Mouse (Mus musculus) inflammation-experienced regulatory T-cells (primary cell): Measurements from ENCODE around the gene Hist2h3b. TPM values are rescaled to one million over a fixed set of nuclear protein-coding genes. Genes with fewer than 3 reads are reported as not detected.

Experiments
- polyA plus RNA-seq, 2 experiments: library from polyadenylated mRNA; unstranded; fragments of 100-300 nt; shearing (Covaris generic); gene quantifications; one replicate each; pipeline ENCODE4 v1.2.1; 2017

Gene Hist2h3b
- 10 to 100 TPM in 1 of 2 experiments, 1 to 10 TPM in 1; 8.0 to 10.3 TPM for polyA plus RNA-seq

GRCm38 (mm10) chr3:96268051-96268775 lies at the start of gene Hist2h3b:
Hist2h3b (plus strand) TSS chr3:96268654.

DNA sequence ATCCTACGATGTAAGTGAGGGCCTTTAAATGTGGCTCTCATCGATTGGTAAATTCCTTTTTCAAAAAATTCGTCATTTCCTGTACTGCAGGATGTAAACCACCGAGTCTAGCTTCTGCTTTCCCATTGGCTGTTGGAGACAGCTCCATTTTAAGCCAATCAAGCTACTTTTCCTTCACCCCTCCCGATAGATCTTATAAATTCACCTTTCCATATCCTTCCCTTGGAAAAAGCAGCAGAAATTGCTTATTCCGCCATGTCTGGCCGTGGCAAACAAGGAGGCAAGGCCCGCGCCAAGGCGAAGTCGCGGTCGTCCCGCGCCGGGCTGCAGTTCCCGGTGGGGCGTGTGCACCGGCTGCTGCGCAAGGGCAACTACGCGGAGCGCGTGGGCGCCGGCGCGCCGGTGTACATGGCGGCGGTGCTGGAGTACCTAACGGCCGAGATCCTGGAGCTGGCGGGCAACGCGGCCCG lies 48.8 kb upstream of the Hist2h3b start, which contains the start of the genes Bola1 and Hist2h2ab:
Gene Bola1 (minus strand): TSS at position 49 of the 470 bp plus-strand sequence.
Gene Hist2h2ab (plus strand): TSS at position 205 of the 470 bp plus-strand sequence.

GRCm38 (mm10) chr3:96220765-96221639 lies 47.5 kb upstream of the Hist2h3b start, which contains the start of the genes Hist2h2ac and Hist2h2be:
Hist2h2ac (minus strand) TSS chr3:96220880.
Hist2h2be (plus strand) TSS chr3:96221119.

GRCm38 (mm10) chr3:96238954-96239793 lies 29.3 kb upstream of the Hist2h3b start, which contains the start of gene Hist2h3c2:
Hist2h3c2 (minus strand) TSS chr3:96239127.

GRCm38 (mm10) chr3:96239949-96240798 lies 28.3 kb upstream of the Hist2h3b start, which contains the start of gene Hist2h2aa2:
Hist2h2aa2 (minus strand) TSS chr3:96240276.

DNA sequence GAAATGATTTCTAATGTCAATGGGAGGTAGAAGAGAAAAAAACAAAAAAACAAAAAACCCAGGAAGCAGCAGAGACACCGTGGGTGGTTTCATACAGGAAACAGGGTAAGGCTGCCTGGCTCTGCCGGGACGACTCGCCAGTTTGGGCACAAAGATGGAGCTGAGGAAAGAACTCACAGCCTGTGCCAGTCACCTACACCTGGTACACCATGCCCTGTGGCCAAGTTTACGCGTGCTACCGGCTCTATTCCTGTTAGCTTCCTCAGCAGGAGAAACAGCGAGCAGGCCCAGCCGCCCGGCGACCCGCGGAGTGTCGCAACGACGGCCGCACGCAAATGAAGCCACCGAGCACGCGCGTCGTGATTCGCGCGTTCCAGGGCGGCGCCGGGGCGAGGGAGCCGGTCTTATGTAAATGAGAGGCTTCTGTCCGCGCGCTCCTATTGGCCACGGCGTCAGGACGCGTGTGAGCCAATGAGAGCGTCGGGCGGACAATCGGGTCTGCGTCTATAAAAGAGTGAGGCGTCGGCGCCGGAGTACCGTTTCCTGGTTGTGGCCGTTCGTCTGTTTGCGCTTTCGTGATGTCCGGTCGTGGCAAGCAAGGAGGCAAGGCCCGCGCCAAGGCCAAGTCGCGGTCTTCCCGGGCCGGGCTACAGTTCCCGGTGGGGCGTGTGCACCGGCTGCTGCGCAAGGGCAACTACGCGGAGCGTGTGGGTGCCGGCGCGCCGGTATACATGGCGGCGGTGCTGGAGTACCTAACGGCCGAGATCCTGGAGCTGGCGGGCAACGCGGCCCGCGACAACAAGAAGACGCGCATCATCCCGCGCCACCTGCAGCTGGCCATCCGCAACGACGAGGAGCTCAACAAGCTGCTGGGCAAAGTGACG lies 23.2 kb upstream of the Hist2h3b start, which contains the start of gene Hist2h2aa1:
Gene Hist2h2aa1 (plus strand): TSS at position 495 of the 884 bp plus-strand sequence.

DNA sequence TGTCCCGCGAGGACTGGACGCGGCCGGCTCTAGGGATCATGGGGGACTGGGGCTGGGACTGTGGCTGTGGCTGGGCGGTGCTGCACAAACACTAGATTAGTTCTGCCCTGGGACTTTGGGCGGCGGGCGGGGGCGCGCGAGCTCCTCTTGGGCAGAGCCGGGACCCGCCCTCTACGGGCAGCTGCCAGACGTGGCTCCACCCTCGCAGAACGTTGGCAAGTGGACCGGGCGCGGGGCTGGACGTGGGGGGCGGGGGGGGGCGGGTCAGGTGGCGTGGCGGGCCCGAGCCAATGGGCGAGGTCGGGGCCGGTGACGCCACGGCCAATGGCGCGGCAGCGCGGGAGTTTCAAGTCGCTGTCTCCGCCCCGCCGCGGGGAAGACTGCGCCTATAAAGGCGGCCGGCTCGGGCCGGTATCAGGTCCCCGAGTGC lies 22.0 kb upstream of the Hist2h3b start, which contains the start of gene Hist2h3c1:
Gene Hist2h3c1 (plus strand): TSS at position 259 of the 430 bp plus-strand sequence.

GRCm38 (mm10) chr3:96262979-96263550 lies 5.4 kb upstream of the Hist2h3b start, which contains the start of gene Hist2h4:
Hist2h4 (minus strand) TSS chr3:96263311.

GRCm38 (mm10) chr3:96269511-96270474 lies 1.3 kb downstream of the Hist2h3b start, which contains the start of gene Hist2h2bb:
Hist2h2bb (plus strand) TSS chr3:96269752.

GRCm38 (mm10) chr3:96293787-96294186 lies 25.3 kb downstream of the Hist2h3b start, which contains the start of gene Fcgr1:
Fcgr1 (minus strand) TSS chr3:96293969.

Other genes starting within 250 kb of the Hist2h3b start
- 10 to 100 TPM; 22.0 to 26.8 TPM for gene Vps45, start 210.2 kb upstream of the Hist2h3b start, polyA plus RNA-seq
- gene Otud7b, start 164.1 kb upstream of the Hist2h3b start, polyA plus RNA-seq: 10 to 100 TPM; 16.6 to 20.0 TPM
- 1 to 10 TPM in 1 of 2 experiments, under 1 TPM in 1; 0.95 to 3.8 TPM for gene Mtmr11, start 106.7 kb upstream of the Hist2h3b start, polyA plus RNA-seq
- gene Sf3b4, start 96.3 kb upstream of the Hist2h3b start, polyA plus RNA-seq: 100 to 1,000 TPM; 127 to 153 TPM
- gene Sv2a, start 87.5 kb upstream of the Hist2h3b start, polyA plus RNA-seq: 1 to 10 TPM; 2.4 to 2.7 TPM
- 10 to 100 TPM; 23.2 to 32.3 TPM for gene Bola1, start 48.9 kb upstream of the Hist2h3b start, polyA plus RNA-seq
- gene Hist2h2ab, start 48.8 kb upstream of the Hist2h3b start, polyA plus RNA-seq: 1 to 10 TPM in 1 of 2 experiments, under 1 TPM in 1; 0.87 to 3.8 TPM
- 10 to 100 TPM in 1 of 2 experiments, 1 to 10 TPM in 1; 8.1 to 16.9 TPM for gene Hist2h2ac, start 47.8 kb upstream of the Hist2h3b start, polyA plus RNA-seq
- gene Hist2h2be, start 47.5 kb upstream of the Hist2h3b start, polyA plus RNA-seq: 1 to 10 TPM; 4.7 to 5.5 TPM
- 1 to 10 TPM in 1 of 2 experiments, under 1 TPM in 1; 0.34 to 1.4 TPM for gene Hist2h3c2, start 29.5 kb upstream of the Hist2h3b start, polyA plus RNA-seq
- 100 to 1,000 TPM in 1 of 2 experiments, 10 to 100 TPM in 1; 64.9 to 115 TPM for gene Hist2h2aa2, start 28.4 kb upstream of the Hist2h3b start, polyA plus RNA-seq
- 1 to 10 TPM in 1 of 2 experiments, not detected in 1; 1.5 TPM for gene Hist2h2aa1, start 23.2 kb upstream of the Hist2h3b start, polyA plus RNA-seq
- gene Hist2h3c1, start 22.0 kb upstream of the Hist2h3b start, polyA plus RNA-seq: not detected
- 1 to 10 TPM; 5.2 to 5.3 TPM for gene Hist2h4, start 5.3 kb upstream of the Hist2h3b start, polyA plus RNA-seq
- gene Hist2h2bb, start 1.1 kb downstream of the Hist2h3b start, polyA plus RNA-seq: 10 to 100 TPM in 1 of 2 experiments, 1 to 10 TPM in 1; 8.1 to 21.6 TPM
- gene Fcgr1, start 25.3 kb downstream of the Hist2h3b start, polyA plus RNA-seq: not detected
- gene BC107364, start 183.7 kb downstream of the Hist2h3b start, polyA plus RNA-seq: 1 to 10 TPM in 1 of 2 experiments, not detected in 1; 1.5 TPM